Mouse (Mus musculus) limb, embryonic 10.5 days (tissue): ENCODE results near the gene Acvrl1. TPM values are rescaled to one million over a fixed set of nuclear protein-coding genes. Genes with fewer than 3 reads are reported as not detected.

Experiments used
- microRNA-seq: library from miRNA; unstranded; fragments of <30 nt; microRNA quantifications from one replicate; pipeline ENCODE4, GENCODE M21; 2017
- polyA plus RNA-seq: library from polyadenylated mRNA; unstranded; fragments of >200 nt; fragmentation: Nextera tagmentation; extraction: Ambion mirVana; gene quantifications from 2 replicates; pipeline ENCODE4 v1.2.1, GENCODE M21; 2016

The Acvrl1 gene
- polyA plus RNA-seq, 1 experiment from 2014 or later, result 8.3 TPM

Small RNA genes lying within 50 kb of the gene (microRNA-seq; reads per million reads assigned to microRNA genes)
- gene Mir6962, result not detected

Other genes starting within 250 kb of the Acvrl1 start
- gene Gm47841, start 81.1 kb upstream of the Acvrl1 start, polyA plus RNA-seq, result not detected in 2 replicates
- 0.98 and 1.9 TPM in 2 replicates for gene Fignl2, start 50.0 kb upstream of the Acvrl1 start, polyA plus RNA-seq
- not detected in 2 replicates for gene Ankrd33, start 12.8 kb upstream of the Acvrl1 start, polyA plus RNA-seq
- gene Acvr1b, start 45.5 kb downstream of the Acvrl1 start, polyA plus RNA-seq, result 5.0 and 5.7 TPM in 2 replicates
- gene Grasp, start 95.7 kb downstream of the Acvrl1 start, polyA plus RNA-seq, result 5.4 and 6.9 TPM in 2 replicates
- gene Nr4a1, start 125.7 kb downstream of the Acvrl1 start, polyA plus RNA-seq, result 4.1 and 7.1 TPM in 2 replicates
- 92.3 and 97.5 TPM in 2 replicates for gene Atg101, start 155.8 kb downstream of the Acvrl1 start, polyA plus RNA-seq
- 1.8 and 4.1 TPM in 2 replicates for gene 6030408B16Rik, start 164.7 kb downstream of the Acvrl1 start, polyA plus RNA-seq
- gene Krt80, start 241.6 kb downstream of the Acvrl1 start, polyA plus RNA-seq, result 0.09 and 0.23 TPM in 2 replicates